Mouse (Mus musculus): ENCODE results near the gene Wdr1. TPM values are rescaled to one million over a fixed set of nuclear protein-coding genes. Genes with fewer than 3 reads are reported as not detected.

The Wdr1 gene
- total RNA-seq, 1 experiment, result 232 TPM

DNA sequence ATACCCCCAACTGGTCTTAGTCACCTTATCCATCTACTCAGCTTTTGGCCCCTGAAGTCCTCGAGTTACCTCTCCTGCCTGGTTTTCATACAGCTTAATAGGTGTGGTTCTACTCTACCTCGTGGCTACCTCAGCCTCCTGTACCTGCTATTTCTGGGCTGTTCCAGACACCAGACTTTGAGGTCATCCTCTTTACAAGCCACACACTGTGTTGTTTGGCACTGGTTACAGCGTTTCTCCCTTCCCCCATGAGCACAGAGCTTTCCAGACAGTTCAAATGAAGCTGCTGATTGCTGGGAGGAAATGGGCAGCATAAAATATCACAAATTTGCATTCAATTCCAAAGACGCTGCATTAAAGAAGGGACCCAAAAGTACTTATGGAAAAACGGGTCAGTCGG is 1.8 kb upstream of the Wdr1 start:
- no peak overlapping the region for H3K4me3 ChIP-seq (ENCODE audit: insufficient read depth in 1 of 2, low read depth in 1 of 2, low read length in 2 of 2, poor library complexity in 1 of 2, severe bottlenecking in 1 of 2)
- no peak for DNase-seq (ENCODE audit: low read depth, low spot score)
- in situ Hi-C loops (cut with MboI; ENCODE audit: low sequenced_read_pairs in 2 of 2, unreplicated experiment in 2 of 2), result no loop called here
- no peaks in the 10 kb centered on the region for H3K9me3 ChIP-seq (ENCODE audit: control insufficient read depth, insufficient read depth, low read depth, low read length)
- peaks cover 2 to 13% of the 10 kb centered on the region in 2 experiments; a peak in 2 of 4 replicates for H3K4me1 ChIP-seq (ENCODE audit: control insufficient read depth in 2 of 2, insufficient read depth in 2 of 2, low read length in 2 of 2, poor library complexity in 1 of 2)
- no peak overlapping the region for H3K9ac ChIP-seq (ENCODE audit: insufficient read depth, low read depth, low read length, poor library complexity, severe bottlenecking)
- no peak for TF ChIP-seq CHD2 (IDR thresholded peaks at IDR 0.05; ENCODE audit: low read depth, low read length)
- TF ChIP-seq HCFC1 (IDR thresholded peaks at IDR 0.05; ENCODE audit: borderline replicate concordance, insufficient read depth, low read length), result no peak
- no peak for TF ChIP-seq ZC3H11A (IDR thresholded peaks at IDR 0.05; ENCODE audit: borderline replicate concordance, low read depth, low read length)
- TF ChIP-seq MAFK (IDR thresholded peaks at IDR 0.05; ENCODE audit: insufficient read depth, low read depth, low read length), result no peak
- TF ChIP-seq ZNF384 (IDR thresholded peaks at IDR 0.05; ENCODE audit: low read depth, low read length), result no peak
- no peak overlapping the region for H3K27ac ChIP-seq (ENCODE audit: insufficient read depth, low read depth, low read length, poor library complexity, severe bottlenecking)
- no peaks in the 10 kb centered on the region for H3K36me3 ChIP-seq (ENCODE audit: control insufficient read depth, insufficient read depth, low read length, poor library complexity, severe bottlenecking)

DNA sequence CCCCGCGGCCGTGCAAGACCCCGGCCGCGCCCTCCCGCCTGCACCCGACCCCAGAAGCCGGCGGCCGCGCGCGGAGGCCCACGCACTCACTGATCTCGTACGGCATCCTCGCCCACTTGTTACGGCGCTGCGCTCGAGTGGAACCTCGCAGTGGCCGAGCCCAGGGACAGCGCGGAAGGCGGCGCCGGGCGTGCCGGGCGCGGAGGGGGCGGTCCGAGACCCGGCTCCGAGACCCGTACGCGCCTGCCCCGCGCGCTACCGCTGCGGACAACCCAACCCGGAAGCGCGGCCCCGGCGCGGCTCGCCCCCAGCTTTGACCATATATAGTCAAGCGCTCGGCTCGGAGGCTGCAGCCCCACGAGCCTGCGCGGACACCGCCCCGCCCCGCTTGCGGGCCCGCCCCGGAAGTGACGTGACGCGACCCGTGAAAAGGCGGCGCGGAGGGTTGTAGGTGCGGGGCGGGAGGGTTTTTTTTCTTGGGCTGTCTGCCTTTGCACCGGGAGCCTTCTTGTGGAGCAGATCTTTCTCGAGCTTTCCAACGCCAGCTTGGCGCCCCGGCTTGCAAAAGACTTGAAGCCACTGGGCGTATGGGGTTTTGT is 1.5 kb downstream of the Wdr1 start:
- H3K9me3 ChIP-seq (ENCODE audit: control insufficient read depth, insufficient read depth, low read depth, low read length), result no peaks in the 10 kb centered on the region
- H3K9ac ChIP-seq (ENCODE audit: insufficient read depth, low read depth, low read length, poor library complexity, severe bottlenecking), result peak overlapping the region; percentile 95
- peaks cover 17% of the 10 kb centered on the region for H3K36me3 ChIP-seq (ENCODE audit: control insufficient read depth, insufficient read depth, low read length, poor library complexity, severe bottlenecking)
- DNase-seq (ENCODE audit: low read depth, low spot score), result peak; percentile 90
- peak overlapping the region; percentile 90 to 91 for H3K4me3 ChIP-seq (ENCODE audit: insufficient read depth in 1 of 2, low read depth in 1 of 2, low read length in 2 of 2, poor library complexity in 1 of 2, severe bottlenecking in 1 of 2)
- peak overlapping the region; percentile 83 for H3K27ac ChIP-seq (ENCODE audit: insufficient read depth, low read depth, low read length, poor library complexity, severe bottlenecking)
- H3K4me1 ChIP-seq (ENCODE audit: control insufficient read depth in 2 of 2, insufficient read depth in 2 of 2, low read length in 2 of 2, poor library complexity in 1 of 2), result peaks cover 2 to 9% of the 10 kb centered on the region in 2 experiments; a peak in 2 of 4 replicates
- in situ Hi-C loops (cut with MboI; ENCODE audit: low sequenced_read_pairs in 2 of 2, unreplicated experiment in 2 of 2), result no loop called here
- no peak for TF ChIP-seq CHD2 (IDR thresholded peaks at IDR 0.05; ENCODE audit: low read depth, low read length)
- peak; percentile 69 for TF ChIP-seq ZNF384 (IDR thresholded peaks at IDR 0.05; ENCODE audit: low read depth, low read length)
- TF ChIP-seq MAFK (IDR thresholded peaks at IDR 0.05; ENCODE audit: insufficient read depth, low read depth, low read length), result no peak
- TF ChIP-seq HCFC1 (IDR thresholded peaks at IDR 0.05; ENCODE audit: borderline replicate concordance, insufficient read depth, low read length), result no peak

DNA sequence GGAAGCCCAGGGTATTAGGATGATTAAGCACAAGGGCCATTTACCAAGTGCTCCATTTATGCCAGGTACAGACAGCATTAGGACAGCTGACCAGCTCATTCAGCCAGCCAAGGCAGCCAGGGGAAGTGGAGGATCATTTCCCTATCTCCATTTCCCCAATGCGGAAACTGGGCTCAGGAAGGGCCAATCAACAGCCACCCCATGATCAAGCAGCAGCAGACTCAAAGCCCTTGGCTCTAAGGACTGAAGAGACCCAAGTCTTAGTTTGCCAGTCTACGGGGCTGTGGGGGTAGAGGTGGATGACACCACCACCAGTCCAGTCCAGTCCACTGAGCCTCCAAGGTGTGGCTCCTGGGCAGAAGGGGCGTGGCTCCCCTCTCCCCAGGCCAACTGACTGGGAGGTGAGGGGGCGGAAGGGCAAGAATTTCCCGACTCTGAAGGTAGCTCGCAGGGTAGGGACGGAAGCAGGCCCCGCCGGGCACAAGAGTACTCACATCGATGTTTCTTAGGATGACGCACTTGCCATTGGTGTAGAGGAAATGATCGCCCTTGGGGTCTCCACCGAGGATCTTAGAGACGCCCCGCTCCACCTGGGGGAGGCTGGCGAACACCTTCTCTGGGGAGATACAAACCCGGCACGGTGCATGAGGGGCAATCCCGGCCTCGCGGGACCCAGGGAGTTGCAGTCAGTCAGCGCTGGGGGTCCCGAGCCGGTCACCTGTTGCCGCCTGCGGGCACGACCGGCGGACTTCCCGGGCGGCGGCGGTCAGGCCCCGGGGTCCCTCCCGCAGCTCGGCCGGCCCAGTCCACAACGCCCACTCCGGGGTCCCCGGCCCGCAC is 2.2 kb downstream of the Wdr1 start:
- Histone ChIP-seq H3K9ac (ENCODE audit: insufficient read depth, low read depth, low read length, poor library complexity, severe bottlenecking) (peak overlapping the region; percentile 95), H3K4me1 (ENCODE audit: control insufficient read depth in 2 of 2, insufficient read depth in 2 of 2, low read length in 2 of 2, poor library complexity in 1 of 2) (peaks cover 2 to 10% of the 10 kb centered on the region in 2 experiments; a peak in 2 of 4 replicates), H3K27ac (ENCODE audit: insufficient read depth, low read depth, low read length, poor library complexity, severe bottlenecking) (peak overlapping the region; percentile 81), H3K36me3 (ENCODE audit: control insufficient read depth, insufficient read depth, low read length, poor library complexity, severe bottlenecking) (peaks cover 21% of the 10 kb centered on the region), H3K9me3 (ENCODE audit: control insufficient read depth, insufficient read depth, low read depth, low read length) (no peaks in the 10 kb centered on the region), H3K4me3 (ENCODE audit: insufficient read depth in 1 of 2, low read depth in 1 of 2, low read length in 2 of 2, poor library complexity in 1 of 2, severe bottlenecking in 1 of 2) (peak overlapping the region; percentile 90 to 91)
- in situ Hi-C loops (cut with MboI; ENCODE audit: low sequenced_read_pairs in 2 of 2, unreplicated experiment in 2 of 2), result no loop called here
- DNase-seq (ENCODE audit: low read depth, low spot score), result no peak
- no peak for TF ChIP-seq HCFC1 (IDR thresholded peaks at IDR 0.05; ENCODE audit: borderline replicate concordance, insufficient read depth, low read length)
- no peak for TF ChIP-seq ZNF384 (IDR thresholded peaks at IDR 0.05; ENCODE audit: low read depth, low read length)
- no peak for TF ChIP-seq CHD2 (IDR thresholded peaks at IDR 0.05; ENCODE audit: low read depth, low read length)
- no peak for TF ChIP-seq ZC3H11A (IDR thresholded peaks at IDR 0.05; ENCODE audit: borderline replicate concordance, low read depth, low read length)
- TF ChIP-seq MAFK (IDR thresholded peaks at IDR 0.05; ENCODE audit: insufficient read depth, low read depth, low read length), result no peak

DNA sequence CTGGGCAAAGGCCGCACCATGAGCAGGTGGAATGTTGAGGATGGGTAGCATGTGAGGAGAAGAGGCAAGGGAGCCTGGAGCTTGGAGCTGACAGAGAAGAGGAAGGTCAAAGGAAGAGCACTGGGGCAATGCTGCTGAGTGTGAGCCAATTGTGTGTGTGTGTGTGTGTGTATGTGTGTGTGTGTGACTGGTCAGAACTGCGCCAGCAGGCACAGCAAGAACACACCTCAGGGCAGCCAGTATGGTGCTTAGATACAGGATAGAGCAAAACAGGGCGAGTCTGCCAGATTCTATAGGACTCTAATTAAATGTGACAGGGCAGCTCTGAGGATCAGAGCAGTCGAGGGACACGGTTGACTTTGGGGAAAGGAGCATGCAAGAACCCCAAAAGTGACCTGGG is 4.2 kb downstream of the Wdr1 start:
- peaks cover 2 to 24% of the 10 kb centered on the region in 2 experiments; a peak in 2 of 4 replicates for H3K4me1 ChIP-seq (ENCODE audit: control insufficient read depth in 2 of 2, insufficient read depth in 2 of 2, low read length in 2 of 2, poor library complexity in 1 of 2)
- no peak overlapping the region for H3K27ac ChIP-seq (ENCODE audit: insufficient read depth, low read depth, low read length, poor library complexity, severe bottlenecking)
- H3K36me3 ChIP-seq (ENCODE audit: control insufficient read depth, insufficient read depth, low read length, poor library complexity, severe bottlenecking), result peaks cover 32% of the 10 kb centered on the region
- no peak overlapping the region for H3K4me3 ChIP-seq (ENCODE audit: insufficient read depth in 1 of 2, low read depth in 1 of 2, low read length in 2 of 2, poor library complexity in 1 of 2, severe bottlenecking in 1 of 2)
- H3K9ac ChIP-seq (ENCODE audit: insufficient read depth, low read depth, low read length, poor library complexity, severe bottlenecking), result no peak overlapping the region
- in situ Hi-C loops (cut with MboI; ENCODE audit: low sequenced_read_pairs in 2 of 2, unreplicated experiment in 2 of 2), result no loop called here
- no peak for DNase-seq (ENCODE audit: low read depth, low spot score)
- TF ChIP-seq ZC3H11A (IDR thresholded peaks at IDR 0.05; ENCODE audit: borderline replicate concordance, low read depth, low read length), result no peak
- TF ChIP-seq ZNF384 (IDR thresholded peaks at IDR 0.05; ENCODE audit: low read depth, low read length), result no peak
- TF ChIP-seq MAFK (IDR thresholded peaks at IDR 0.05; ENCODE audit: insufficient read depth, low read depth, low read length), result no peak
- TF ChIP-seq CHD2 (IDR thresholded peaks at IDR 0.05; ENCODE audit: low read depth, low read length), result no peak
- no peak for TF ChIP-seq HCFC1 (IDR thresholded peaks at IDR 0.05; ENCODE audit: borderline replicate concordance, insufficient read depth, low read length)
- H3K9me3 ChIP-seq (ENCODE audit: control insufficient read depth, insufficient read depth, low read depth, low read length), result no peaks in the 10 kb centered on the region

Data from ES-E14 (cell line).